Mouse (Mus musculus) lung, embryonic 14.5 days (tissue): ENCODE data around the gene Acp2. TPM values are rescaled to one million over a fixed set of nuclear protein-coding genes. Genes with fewer than 3 reads are reported as not detected.

Experiments used
- ATAC-seq: fragments of 200-750 bp; cut with Nextera tagmentation; 2 replicates; pipeline ENCODE4 v1.8.0; 2017; ENCODE audit warnings: mild to moderate bottlenecking, moderate TSS enrichment, moderate library complexity; ENCODE audit not compliant: insufficient read depth
- DNase-seq: peaks from one replicate; pipeline ENCODE4 v3.0.0-alpha.2; 2015
- H3K27ac ChIP-seq: fragments of 300-500 bp; sonication (generic); 2 replicates; pipeline ENCODE4 v1.5.1; 2014; ENCODE audit warnings: low read depth, mild to moderate bottlenecking, moderate library complexity
- H3K27me3 ChIP-seq: fragments of 300-500 bp; sonication (generic); 2 replicates; pipeline ENCODE4 v1.6.1; 2014; ENCODE audit warnings: low read length, control low read depth; ENCODE audit not compliant: insufficient read depth
- H3K36me3 ChIP-seq: fragments of 300-500 bp; sonication (generic); 2 replicates; pipeline ENCODE4 v1.6.1; 2014; ENCODE audit warnings: control low read depth; ENCODE audit not compliant: insufficient read depth
- H3K4me1 ChIP-seq: fragments of 300-500 bp; sonication (generic); 2 replicates; pipeline ENCODE4 v1.6.1; 2014; ENCODE audit warnings: antibody characterized with exemption, control low read depth; ENCODE audit not compliant: insufficient read depth
- H3K4me2 ChIP-seq: fragments of 300-500 bp; sonication (generic); 2 replicates; pipeline ENCODE4 v1.6.1; 2014; ENCODE audit warnings: mild to moderate bottlenecking
- H3K4me3 ChIP-seq: fragments of 300-500 bp; sonication (generic); 2 replicates; pipeline ENCODE4 v1.5.1; 2014; ENCODE audit warnings: low read depth, low read length
- H3K9ac ChIP-seq: fragments of 300-500 bp; sonication (generic); 2 replicates; pipeline ENCODE4 v1.6.1; 2014
- H3K9me3 ChIP-seq: fragments of 300-500 bp; sonication (generic); 2 replicates; pipeline ENCODE4 v1.6.1; 2016; ENCODE audit warnings: low read depth, low read length, control low read depth
- CTCF ChIP-seq: IDR thresholded peaks from 2 replicates; pipeline ENCODE4 v1.5.1; 2016; ENCODE audit warnings: antibody characterized with exemption, low read depth
- WGBS: fragments of 180-500 bp; shearing (Covaris S2); extraction: QIAGEN DNeasy Blood & Tissue Kit; methylation state at CpG from one replicate; pipeline ENCODE4 v1.1.7; 2014; 5-methylcytosine and 5-hydroxymethylcytosine counted together
- polyA plus RNA-seq: library from polyadenylated mRNA; unstranded; fragments of >200 nt; fragmentation: Nextera tagmentation; extraction: Ambion mirVana; gene quantifications from 2 replicates; pipeline ENCODE4 v1.2.1, GENCODE M21; 2014

Gene Acp2
- polyA plus RNA-seq, 1 experiment from 2014 or later = 33.8 TPM

- peaks cover 23% of the 10 kb centered on the region for H3K27me3 ChIP-seq
- WGBS = under 1% methylated on average over 52 of the region's 52 CpGs
- DNase-seq = peak; percentile 76
- no peak for TF ChIP-seq CTCF
- peaks cover 6% of the 10 kb centered on the region; the same call in 1 of the 2 replicates for H3K4me1 ChIP-seq
- H3K27ac ChIP-seq = peak overlapping the region; percentile 86
- peak overlapping the region; percentile 55 for H3K9ac ChIP-seq
- ATAC-seq = peak; percentile 82
- H3K9me3 ChIP-seq = no peaks in the 10 kb centered on the region
- peak overlapping the region; percentile 90 for H3K4me2 ChIP-seq
- peak overlapping the region; percentile 72 for H3K4me3 ChIP-seq
- H3K36me3 ChIP-seq = peaks cover 16% of the 10 kb centered on the region
Measured at GRCm38 (mm10) chr2:91256256-91257125, 53.8 kb downstream of the Acp2 start.

GRCm38 (mm10) chr2:91257126-91257980, 54.7 kb downstream of the Acp2 start:
- Histone ChIP-seq H3K4me2 (peak overlapping the region; percentile 90), H3K27me3 (peaks cover 23% of the 10 kb centered on the region), H3K9ac (peak overlapping the region; percentile 55), H3K9me3 (no peaks in the 10 kb centered on the region), H3K4me3 (peak overlapping the region; percentile 72), H3K27ac (peak overlapping the region; percentile 86), H3K36me3 (peaks cover 23% of the 10 kb centered on the region), H3K4me1 (peaks cover 6% of the 10 kb centered on the region; the same call in 1 of the 2 replicates)
- no peak for TF ChIP-seq CTCF
- whole genome bisulfite sequencing = 2% methylated on average over 22 of the region's 22 CpGs
- DNase-seq (peak; percentile 81), ATAC-seq (peak; percentile 85)

- Histone ChIP-seq H3K36me3 (peaks cover 30% of the 10 kb centered on the region), H3K4me1 (peaks cover 6% of the 10 kb centered on the region; the same call in 1 of the 2 replicates), H3K27ac (peak overlapping the region; percentile 86), H3K27me3 (peaks cover 23% of the 10 kb centered on the region), H3K4me3 (peak overlapping the region; percentile 72), H3K9me3 (no peaks in the 10 kb centered on the region), H3K9ac (peak overlapping the region; percentile 55), H3K4me2 (peak overlapping the region; percentile 90)
- WGBS = 56% methylated on average over 5 of the region's 5 CpGs
- ATAC-seq (no peak), DNase-seq (no peak)
- no peak for TF ChIP-seq CTCF
Measured at GRCm38 (mm10) chr2:91258054-91258453, 55.4 kb downstream of the Acp2 start.

GRCm38 (mm10) chr2:91258830-91259229, 56.1 kb downstream of the Acp2 start:
- TF ChIP-seq CTCF = no peak
- H3K9ac ChIP-seq = peak overlapping the region; percentile 55; the same call in 1 of the 2 replicates
- H3K4me3 ChIP-seq = peak overlapping the region; percentile 72; the same call in 1 of the 2 replicates
- peaks cover 37% of the 10 kb centered on the region for H3K36me3 ChIP-seq
- peak overlapping the region; percentile 90 for H3K4me2 ChIP-seq
- DNase-seq (no peak), ATAC-seq (no peak)
- peak overlapping the region; percentile 86; the same call in 1 of the 2 replicates for H3K27ac ChIP-seq
- peaks cover 6% of the 10 kb centered on the region; the same call in 1 of the 2 replicates for H3K4me1 ChIP-seq
- no peaks in the 10 kb centered on the region for H3K9me3 ChIP-seq
- 58% methylated on average over 1 of the region's 1 CpGs for WGBS
- peaks cover 23% of the 10 kb centered on the region for H3K27me3 ChIP-seq

- H3K36me3 ChIP-seq = peaks cover 43% of the 10 kb centered on the region
- peaks cover 21% of the 10 kb centered on the region for H3K27me3 ChIP-seq
- no peaks in the 10 kb centered on the region for H3K9me3 ChIP-seq
- no peak overlapping the region for H3K9ac ChIP-seq
- DNase-seq (no peak), ATAC-seq (no peak)
- peaks cover 9% of the 10 kb centered on the region; the same call in 1 of the 2 replicates for H3K4me1 ChIP-seq
- WGBS = 97% methylated on average over 1 of the region's 1 CpGs
- no peak overlapping the region for H3K27ac ChIP-seq
- no peak for TF ChIP-seq CTCF
- H3K4me3 ChIP-seq = no peak overlapping the region
- H3K4me2 ChIP-seq = no peak overlapping the region
Measured at GRCm38 (mm10) chr2:91259493-91259892, 56.8 kb downstream of the Acp2 start.

Other genes starting within 250 kb of the Acp2 start
- gene Rapsn, start 167.3 kb upstream of the Acp2 start, polyA plus RNA-seq = 1.5 and 1.6 TPM in 2 replicates
- 300 and 322 TPM in 2 replicates for gene Psmc3, start 148.9 kb upstream of the Acp2 start, polyA plus RNA-seq
- 29.0 and 33.3 TPM in 2 replicates for gene Slc39a13, start 132.5 kb upstream of the Acp2 start, polyA plus RNA-seq
- 6.2 TPM in 2 replicates for gene Spi1, start 120.5 kb upstream of the Acp2 start, polyA plus RNA-seq
- gene Mybpc3, start 84.7 kb upstream of the Acp2 start, polyA plus RNA-seq = 0.47 and 7.7 TPM in 2 replicates
- 7.6 and 8.6 TPM in 2 replicates for gene Madd, start 19.0 kb upstream of the Acp2 start, polyA plus RNA-seq
- gene Nr1h3, start 51 bp upstream of the Acp2 start, polyA plus RNA-seq = 14.2 and 15.7 TPM in 2 replicates
- 14.6 and 17.3 TPM in 2 replicates for gene Ddb2, start 34.1 kb downstream of the Acp2 start, polyA plus RNA-seq
- 41.2 and 46.9 TPM in 2 replicates for gene Pacsin3, start 53.1 kb downstream of the Acp2 start, polyA plus RNA-seq
- 81.1 and 81.2 TPM in 2 replicates for gene Arfgap2, start 62.1 kb downstream of the Acp2 start, polyA plus RNA-seq
- gene 1110051M20Rik, start 241.8 kb downstream of the Acp2 start, polyA plus RNA-seq = 73.3 and 73.4 TPM in 2 replicates